Mouse (Mus musculus) stomach, postnatal 0 days (tissue): ENCODE results near the gene Fam3a.

Experiments used
- CTCF ChIP-seq: IDR thresholded peaks from 2 replicates; pipeline ENCODE4 v1.5.1; 2016; ENCODE audit warnings: antibody characterized with exemption, low read depth, mild to moderate bottlenecking, moderate library complexity
- EP300 ChIP-seq: optimal IDR thresholded peaks from 2 replicates; pipeline ENCODE3; 2016; ENCODE audit warnings: antibody characterized with exemption

- no peak for TF ChIP-seq EP300
- no peak for TF ChIP-seq CTCF
Measured at GRCm38 (mm10) chrX:74427116-74427515, 34.0 kb upstream of the Fam3a start.
